Mouse (Mus musculus) neural tube, embryonic 11.5 days (tissue): ENCODE data around the gene Tmod1. TPM values are rescaled to one million over a fixed set of nuclear protein-coding genes. Genes with fewer than 3 reads are reported as not detected.

Experiments used
- ATAC-seq: fragments of 200-750 bp; cut with Nextera tagmentation; 2 replicates; pipeline ENCODE4 v1.8.0; 2017; ENCODE audit warnings: moderate number of reproducible peaks, mild to moderate bottlenecking, moderate TSS enrichment, moderate library complexity; ENCODE audit not compliant: insufficient read depth, low FRiP score, low TSS enrichment
- DNase-seq: peaks from one replicate; pipeline ENCODE4 v3.0.0-alpha.2; 2015; ENCODE audit warnings: low spot score
- H3K27ac ChIP-seq: fragments of 300-500 bp; sonication (generic); 2 replicates; pipeline ENCODE4 v1.5.1; 2014; ENCODE audit warnings: low read depth, mild to moderate bottlenecking, low read length
- H3K27me3 ChIP-seq: fragments of 300-500 bp; sonication (generic); 2 replicates; pipeline ENCODE4 v1.6.1; 2014; ENCODE audit warnings: mild to moderate bottlenecking, low read length, mixed read lengths; ENCODE audit not compliant: control insufficient read depth, insufficient read depth
- H3K36me3 ChIP-seq: fragments of 300-500 bp; sonication (generic); 2 replicates; pipeline ENCODE4 v1.6.1; 2014; ENCODE audit warnings: mild to moderate bottlenecking, low read length, moderate library complexity, mixed read lengths; ENCODE audit not compliant: control insufficient read depth, insufficient read depth
- H3K4me1 ChIP-seq: fragments of 300-500 bp; sonication (generic); 2 replicates; pipeline ENCODE4 v1.6.1; 2014; ENCODE audit warnings: low read length, mixed read lengths; ENCODE audit not compliant: control insufficient read depth, insufficient read depth
- H3K4me2 ChIP-seq: fragments of 300-500 bp; sonication (generic); 2 replicates; pipeline ENCODE4 v1.6.1; 2014; ENCODE audit warnings: low read depth, mild to moderate bottlenecking, moderate library complexity
- H3K4me3 ChIP-seq: fragments of 300-500 bp; sonication (generic); 2 replicates; pipeline ENCODE4 v1.5.1; 2014; ENCODE audit warnings: low read depth, low read length
- H3K9ac ChIP-seq: fragments of 300-500 bp; sonication (generic); 2 replicates; pipeline ENCODE4 v1.6.1; 2014; ENCODE audit warnings: mild to moderate bottlenecking, low read length
- H3K9me3 ChIP-seq: fragments of 300-500 bp; sonication (generic); 2 replicates; pipeline ENCODE4 v1.6.1; 2016; ENCODE audit warnings: low read length; ENCODE audit not compliant: control insufficient read depth
- WGBS: fragments of 180-500 bp; shearing (Covaris S2); extraction: QIAGEN DNeasy Blood & Tissue Kit; methylation state at CpG from one replicate; pipeline ENCODE4 v1.1.7; 2014; 5-methylcytosine and 5-hydroxymethylcytosine counted together
- polyA plus RNA-seq: library from polyadenylated mRNA; unstranded; fragments of >200 nt; fragmentation: Nextera tagmentation; extraction: Ambion mirVana; gene quantifications from 2 replicates; pipeline ENCODE4 v1.2.1, GENCODE M21; 2014

Tmod1 gene
- polyA plus RNA-seq, 1 experiment from 2014 or later, result 5.2 TPM

DNA sequence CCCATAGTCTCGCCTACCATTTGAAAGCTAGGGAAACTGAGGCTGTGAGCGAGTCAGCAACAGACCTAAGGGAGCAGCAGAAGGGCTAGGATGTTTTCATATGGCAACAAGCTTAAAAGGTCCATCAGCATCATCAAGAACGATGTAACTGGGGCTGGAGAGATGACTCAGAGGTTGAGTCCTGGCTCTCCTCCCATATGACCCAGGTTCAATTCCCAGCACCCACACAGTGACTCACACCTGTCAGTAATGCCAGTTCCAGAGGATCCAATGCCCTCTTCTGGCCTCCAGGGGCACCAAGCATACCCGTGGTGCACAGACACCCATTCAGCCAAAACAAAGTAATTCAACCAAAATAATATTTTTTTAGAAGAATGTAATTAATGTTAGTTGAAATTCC is 41.5 kb downstream of the Tmod1 start:
- Histone ChIP-seq H3K27ac (no peak overlapping the region), H3K4me3 (no peak overlapping the region), H3K9me3 (no peaks in the 10 kb centered on the region), H3K36me3 (no peaks in the 10 kb centered on the region), H3K4me2 (no peak overlapping the region), H3K4me1 (peaks cover 4% of the 10 kb centered on the region; the same call in 1 of the 2 replicates), H3K9ac (no peak overlapping the region), H3K27me3 (no peaks in the 10 kb centered on the region)
- ATAC-seq (no peak), DNase-seq (no peak)
- WGBS, result 89% methylated on average over 4 of the region's 4 CpGs

DNA sequence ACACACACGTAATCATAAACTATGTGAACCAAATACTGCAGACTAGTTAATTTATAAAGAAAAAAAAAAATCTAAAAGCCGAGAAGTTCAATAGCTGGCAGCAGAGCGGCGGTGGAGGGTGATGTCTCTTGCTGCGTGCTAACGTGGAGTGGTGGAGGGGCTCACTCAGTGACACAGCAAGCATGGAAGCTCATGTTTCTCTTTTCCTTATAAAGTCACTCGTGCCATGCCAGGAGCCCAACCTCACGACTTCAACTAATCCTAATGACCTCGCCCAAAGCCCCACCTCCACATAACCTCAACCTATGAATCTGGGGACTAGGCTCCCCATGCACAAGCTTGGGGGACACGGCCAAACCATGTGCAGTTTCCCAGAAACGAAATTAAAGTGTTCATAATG is 43.8 kb downstream of the Tmod1 start:
- Histone ChIP-seq H3K9ac (no peak overlapping the region), H3K4me2 (no peak overlapping the region), H3K36me3 (no peaks in the 10 kb centered on the region), H3K4me3 (no peak overlapping the region), H3K9me3 (no peaks in the 10 kb centered on the region), H3K4me1 (peaks cover 4% of the 10 kb centered on the region; the same call in 1 of the 2 replicates), H3K27me3 (no peaks in the 10 kb centered on the region), H3K27ac (no peak overlapping the region)
- ATAC-seq (no peak), DNase-seq (no peak)
- WGBS, result 85% methylated on average over 11 of the region's 11 CpGs

DNA sequence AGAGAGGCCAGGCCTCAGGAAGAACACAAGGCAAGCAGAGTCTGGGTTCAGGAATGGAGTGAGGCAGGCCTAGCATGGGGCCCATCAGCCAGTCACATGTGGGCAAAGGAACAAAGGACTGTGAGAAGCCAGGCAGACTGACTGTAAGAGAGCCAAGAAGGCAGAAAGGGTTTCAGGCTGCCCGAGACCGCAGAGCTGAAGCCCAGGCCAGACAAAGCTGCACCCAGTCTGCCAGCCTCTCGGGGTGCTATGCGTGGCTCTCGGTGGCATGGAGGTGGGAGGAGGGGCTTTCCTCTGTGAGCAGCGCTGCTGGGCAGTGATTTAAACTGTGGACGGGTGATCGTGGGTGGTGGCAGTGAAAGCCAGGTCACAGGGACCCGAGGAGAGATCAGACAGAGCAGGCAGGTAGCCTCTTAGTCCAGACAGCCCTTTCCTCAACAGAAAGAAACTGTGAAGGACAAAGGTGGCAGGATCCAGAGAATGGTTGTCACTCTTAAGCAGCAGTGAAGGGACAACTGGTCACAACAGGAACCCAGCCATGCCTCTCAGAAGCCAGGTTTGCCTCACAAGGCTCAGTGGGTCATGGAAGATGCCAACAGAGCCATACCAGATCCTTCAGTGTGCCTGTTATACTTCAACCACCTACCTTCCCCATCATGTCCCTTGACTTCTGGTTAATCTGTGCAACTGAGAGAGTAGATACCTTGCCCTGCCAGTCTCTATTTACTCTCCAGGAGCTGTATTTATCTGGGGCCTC is 45.9 kb downstream of the Tmod1 start:
- Histone ChIP-seq H3K4me3 (no peak overlapping the region), H3K36me3 (no peaks in the 10 kb centered on the region), H3K27me3 (no peaks in the 10 kb centered on the region), H3K9me3 (no peaks in the 10 kb centered on the region), H3K27ac (no peak overlapping the region), H3K9ac (no peak overlapping the region), H3K4me1 (peaks cover 4% of the 10 kb centered on the region; the same call in 1 of the 2 replicates), H3K4me2 (no peak overlapping the region)
- ATAC-seq (no peak), DNase-seq (no peak)
- WGBS, result 79% methylated on average over 9 of the region's 9 CpGs

DNA sequence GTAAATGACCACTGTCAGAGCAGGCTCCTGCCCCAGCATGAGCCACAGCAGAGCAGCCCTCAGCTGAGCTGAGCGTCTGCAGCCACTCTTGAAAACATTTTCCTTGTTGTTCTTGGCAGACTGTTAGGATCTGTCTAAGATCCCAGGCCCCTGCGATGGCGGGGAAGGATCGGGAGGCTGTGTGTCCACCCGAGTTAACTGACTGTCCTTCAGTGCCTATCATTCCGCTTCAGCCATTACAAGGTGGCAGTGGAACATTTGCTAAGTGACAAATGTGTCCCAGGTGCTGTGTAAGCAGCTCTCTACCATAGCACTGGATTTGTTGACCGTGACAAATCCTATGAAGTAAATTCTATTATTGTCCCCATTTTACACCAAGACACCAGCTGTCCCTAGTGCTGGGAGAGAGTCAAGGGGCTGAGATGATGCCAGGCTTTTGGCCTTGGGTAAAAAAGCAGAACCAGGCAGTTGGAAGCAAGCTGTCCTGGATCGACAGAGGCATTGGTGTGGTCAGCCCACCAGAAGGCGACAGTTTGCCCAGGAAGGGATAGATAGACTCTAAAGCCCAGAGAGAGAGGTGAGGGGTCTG is 46.6 kb downstream of the Tmod1 start:
- DNase-seq (no peak), ATAC-seq (peak; percentile 35; the same call in 1 of the 2 replicates)
- Histone ChIP-seq H3K27me3 (no peaks in the 10 kb centered on the region), H3K4me2 (no peak overlapping the region), H3K4me1 (peaks cover 4% of the 10 kb centered on the region; the same call in 1 of the 2 replicates), H3K27ac (no peak overlapping the region), H3K4me3 (no peak overlapping the region), H3K9me3 (no peaks in the 10 kb centered on the region), H3K9ac (no peak overlapping the region), H3K36me3 (no peaks in the 10 kb centered on the region)
- WGBS, result 71% methylated on average over 9 of the region's 9 CpGs

DNA sequence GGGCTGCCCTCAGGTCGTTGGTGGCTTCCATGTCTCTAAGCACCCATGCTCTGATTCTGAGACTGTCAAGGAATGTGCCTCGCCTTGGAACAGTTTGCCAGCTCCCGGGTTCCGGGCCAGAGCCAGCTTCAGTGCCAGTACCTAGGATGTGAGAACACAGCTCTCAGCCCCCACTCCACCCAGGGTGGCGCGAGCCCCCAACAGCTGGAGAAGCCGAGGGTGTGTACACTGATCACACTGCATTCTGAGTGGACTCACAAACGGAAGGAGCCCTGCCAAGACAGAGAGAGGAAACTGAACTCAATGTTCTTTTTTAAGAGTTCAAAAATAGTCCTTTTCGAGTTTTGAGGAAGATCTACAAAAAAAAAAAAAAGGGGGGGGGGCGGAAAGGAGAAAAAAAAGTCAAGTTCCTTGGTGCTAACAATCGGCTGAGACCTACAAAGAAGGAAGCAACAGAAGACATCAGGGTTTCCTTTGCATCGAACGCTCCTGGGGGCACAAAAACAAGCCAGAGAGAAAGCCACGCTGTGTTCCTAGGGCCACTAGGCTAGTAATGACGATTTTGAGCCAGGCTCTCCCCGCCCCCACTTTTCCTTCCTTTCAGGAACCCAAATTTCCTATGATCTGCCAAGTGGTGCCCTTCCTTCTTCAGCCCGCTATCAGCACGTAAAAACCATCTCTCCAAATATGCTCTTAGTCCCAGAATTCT is 48.1 kb downstream of the Tmod1 start:
- no peak for DNase-seq
- ATAC-seq, result no peak
- no peaks in the 10 kb centered on the region for H3K36me3 ChIP-seq
- peaks cover 4% of the 10 kb centered on the region; the same call in 1 of the 2 replicates for H3K4me1 ChIP-seq
- no peaks in the 10 kb centered on the region for H3K9me3 ChIP-seq
- H3K4me3 ChIP-seq, result no peak overlapping the region
- H3K4me2 ChIP-seq, result no peak overlapping the region
- H3K9ac ChIP-seq, result no peak overlapping the region
- no peaks in the 10 kb centered on the region for H3K27me3 ChIP-seq
- 85% methylated on average over 17 of the region's 18 CpGs for WGBS
- no peak overlapping the region for H3K27ac ChIP-seq

DNA sequence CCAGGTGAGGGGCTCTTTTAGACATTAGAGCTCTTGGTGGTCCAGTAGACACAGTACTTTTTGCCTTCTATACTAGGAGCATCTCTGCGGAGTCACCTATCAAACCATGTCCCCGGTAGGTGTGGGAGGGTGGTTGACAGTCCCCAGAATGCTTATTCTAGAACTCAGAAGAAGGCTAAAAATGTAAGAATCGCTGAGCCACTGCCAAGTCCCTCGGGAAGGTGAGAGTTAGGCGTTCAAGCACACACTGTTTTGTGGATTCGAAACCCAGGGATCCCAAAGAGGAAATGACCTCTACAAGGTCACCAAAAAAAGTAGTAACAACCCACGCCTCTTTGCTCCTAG is 48.7 kb downstream of the Tmod1 start:
- no peaks in the 10 kb centered on the region for H3K36me3 ChIP-seq
- 79% methylated on average over 7 of the region's 7 CpGs for WGBS
- DNase-seq, result no peak
- no peak overlapping the region for H3K4me2 ChIP-seq
- ATAC-seq, result no peak
- peaks cover 4% of the 10 kb centered on the region; the same call in 1 of the 2 replicates for H3K4me1 ChIP-seq
- no peak overlapping the region for H3K27ac ChIP-seq
- no peaks in the 10 kb centered on the region for H3K27me3 ChIP-seq
- no peak overlapping the region for H3K4me3 ChIP-seq
- no peaks in the 10 kb centered on the region for H3K9me3 ChIP-seq
- H3K9ac ChIP-seq, result no peak overlapping the region

DNA sequence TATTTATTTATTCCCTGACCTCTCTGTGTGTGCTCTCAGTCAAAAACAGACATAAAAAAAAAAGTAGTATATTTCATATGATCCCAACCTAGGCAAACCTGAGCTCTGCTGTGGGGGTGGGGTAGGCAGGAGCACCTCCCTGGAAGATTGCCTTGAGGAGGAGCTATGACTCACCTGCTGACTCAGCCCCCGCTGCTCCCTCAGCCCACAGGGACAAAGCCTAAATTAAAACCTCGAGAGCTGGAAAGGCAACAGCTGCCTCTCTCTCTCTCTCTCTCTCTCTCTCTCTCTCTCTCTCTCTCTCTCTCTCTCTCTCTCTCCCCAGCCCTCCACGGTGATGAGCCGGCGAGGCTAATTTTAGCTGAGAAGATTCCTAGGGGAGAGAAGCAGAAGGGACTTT is 49.1 kb downstream of the Tmod1 start:
- H3K4me3 ChIP-seq, result no peak overlapping the region
- H3K4me1 ChIP-seq, result peaks cover 4% of the 10 kb centered on the region; the same call in 1 of the 2 replicates
- no peaks in the 10 kb centered on the region for H3K27me3 ChIP-seq
- H3K9ac ChIP-seq, result no peak overlapping the region
- 40% methylated on average over 5 of the region's 5 CpGs for WGBS
- no peak overlapping the region for H3K27ac ChIP-seq
- H3K9me3 ChIP-seq, result no peaks in the 10 kb centered on the region
- H3K36me3 ChIP-seq, result no peaks in the 10 kb centered on the region
- no peak overlapping the region for H3K4me2 ChIP-seq
- DNase-seq (no peak), ATAC-seq (no peak)

DNA sequence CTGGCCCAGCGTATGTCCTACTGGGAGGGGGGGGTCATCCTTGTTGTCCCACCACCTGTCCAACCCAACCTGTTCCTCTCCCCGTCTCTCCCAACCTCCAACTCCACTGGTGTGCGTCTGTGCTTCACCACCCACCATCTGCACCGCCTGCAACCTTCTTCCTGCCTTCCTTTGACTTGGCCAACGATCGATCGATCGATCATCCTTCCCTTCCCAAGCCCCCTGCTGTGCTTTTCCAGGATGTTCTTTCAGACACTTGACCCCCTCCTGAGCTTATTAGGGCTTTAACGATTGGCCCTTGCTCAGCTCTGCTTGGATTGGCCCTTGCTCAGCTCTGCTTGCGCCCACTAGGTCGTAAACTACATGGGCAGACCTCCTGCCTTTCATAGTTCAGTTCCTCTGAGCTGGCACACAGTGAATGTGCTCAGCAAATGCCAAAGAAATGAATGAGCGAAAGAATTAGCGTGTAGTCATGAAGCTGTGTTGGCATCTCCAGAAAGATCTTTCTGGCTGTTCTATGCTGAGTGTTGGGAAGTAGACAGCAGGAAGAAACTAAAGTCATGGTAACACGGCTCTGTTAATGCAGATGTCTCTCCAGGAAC is 50.9 kb downstream of the Tmod1 start:
- Histone ChIP-seq H3K4me3 (no peak overlapping the region), H3K27me3 (no peaks in the 10 kb centered on the region), H3K36me3 (no peaks in the 10 kb centered on the region), H3K4me1 (peaks cover 4% of the 10 kb centered on the region; the same call in 1 of the 2 replicates), H3K9ac (no peak overlapping the region), H3K4me2 (no peak overlapping the region), H3K9me3 (no peaks in the 10 kb centered on the region), H3K27ac (no peak overlapping the region)
- ATAC-seq, result no peak
- 50% methylated on average over 14 of the region's 14 CpGs for WGBS
- DNase-seq, result no peak
